Mouse (Mus musculus) kidney, embryonic 14.5 days (tissue): ENCODE measurements around the gene Mgat5b. TPM values are rescaled to one million over a fixed set of nuclear protein-coding genes. Genes with fewer than 3 reads are reported as not detected.

Experiments used
- ATAC-seq: fragments of 200-750 bp; cut with Nextera tagmentation; 2 replicates; pipeline ENCODE4 v1.8.0; 2017; ENCODE audit warnings: moderate number of reproducible peaks, mild to moderate bottlenecking, moderate TSS enrichment, moderate library complexity; ENCODE audit not compliant: low FRiP score, low TSS enrichment
- H3K27ac ChIP-seq: fragments of 300-500 bp; sonication (generic); 2 replicates; pipeline ENCODE4 v1.5.1; 2014; ENCODE audit warnings: low read depth, mild to moderate bottlenecking, low read length, moderate library complexity, mixed read lengths
- H3K27me3 ChIP-seq: fragments of 300-500 bp; sonication (generic); 2 replicates; pipeline ENCODE4 v1.6.1; 2014; ENCODE audit warnings: mild to moderate bottlenecking, low read length; ENCODE audit not compliant: control insufficient read depth, insufficient read depth
- H3K36me3 ChIP-seq: fragments of 300-500 bp; sonication (generic); 2 replicates; pipeline ENCODE4 v1.6.1; 2014; ENCODE audit warnings: low read length, mixed read lengths; ENCODE audit not compliant: control insufficient read depth, insufficient read depth
- H3K4me1 ChIP-seq: fragments of 300-500 bp; sonication (generic); 2 replicates; pipeline ENCODE4 v1.6.1; 2014; ENCODE audit warnings: low read length, mixed read lengths; ENCODE audit not compliant: control insufficient read depth, insufficient read depth
- H3K4me2 ChIP-seq: fragments of 300-500 bp; sonication (generic); replicated peaks from 2 replicates; pipeline ENCODE4 v1.6.1; 2014; ENCODE audit warnings: low read depth, mild to moderate bottlenecking, low read length
- H3K4me3 ChIP-seq: fragments of 300-500 bp; sonication (generic); 2 replicates; pipeline ENCODE4 v1.5.1; 2014; ENCODE audit warnings: mild to moderate bottlenecking, low read length
- H3K9ac ChIP-seq: fragments of 300-500 bp; sonication (generic); 2 replicates; pipeline ENCODE4 v1.6.1; 2014; ENCODE audit warnings: low read depth, mild to moderate bottlenecking, low read length, moderate library complexity
- H3K9me3 ChIP-seq: fragments of 300-500 bp; sonication (generic); 2 replicates; pipeline ENCODE4 v1.6.1; 2016; ENCODE audit warnings: low read length; ENCODE audit not compliant: control insufficient read depth
- WGBS: fragments of 180-500 bp; shearing (Covaris S2); extraction: QIAGEN DNeasy Blood & Tissue Kit; methylation state at CpG from one replicate; pipeline ENCODE4 v1.1.7; 2014; 5-methylcytosine and 5-hydroxymethylcytosine counted together
- polyA plus RNA-seq: library from polyadenylated mRNA; unstranded; fragments of >200 nt; fragmentation: Nextera tagmentation; extraction: Ambion mirVana; gene quantifications from 2 replicates; pipeline ENCODE4 v1.2.1, GENCODE M21; 2014

Mgat5b gene
- polyA plus RNA-seq, 1 experiment from 2014 or later: 0.23 TPM

- H3K27me3 ChIP-seq: no peaks in the 10 kb centered on the region
- H3K36me3 ChIP-seq: no peaks in the 10 kb centered on the region
- 0 out of 2 replicates have a peak, but pooled peaks cover 5% of the 10 kb centered on the region for H3K4me1 ChIP-seq
- H3K9me3 ChIP-seq: no peaks in the 10 kb centered on the region
- no peak overlapping the region for H3K4me3 ChIP-seq
- no peak overlapping the region for H3K27ac ChIP-seq
- WGBS: 44% methylated on average over 5 of the region's 5 CpGs
- no peak for ATAC-seq
- no peak overlapping the region for H3K9ac ChIP-seq
- no peak overlapping the region for H3K4me2 ChIP-seq
Observed at GRCm38 (mm10) chr11:116958601-116959000, 39.9 kb downstream of the Mgat5b start.

- ATAC-seq: no peak
- no peaks in the 10 kb centered on the region for H3K9me3 ChIP-seq
- no peak overlapping the region for H3K27ac ChIP-seq
- no peak overlapping the region for H3K9ac ChIP-seq
- H3K4me2 ChIP-seq: no peak overlapping the region
- no peaks in the 10 kb centered on the region for H3K27me3 ChIP-seq
- 51% methylated on average over 7 of the region's 7 CpGs for WGBS
- no peaks in the 10 kb centered on the region for H3K36me3 ChIP-seq
- H3K4me1 ChIP-seq: 0 out of 2 replicates have a peak, but pooled peaks cover 5% of the 10 kb centered on the region
- no peak overlapping the region for H3K4me3 ChIP-seq
Observed at GRCm38 (mm10) chr11:116965061-116965460, 46.4 kb downstream of the Mgat5b start.

GRCm38 (mm10) chr11:116965961-116966360 lies 47.3 kb downstream of the Mgat5b start:
- Histone ChIP-seq H3K4me1 (0 out of 2 replicates have a peak, but pooled peaks cover 5% of the 10 kb centered on the region), H3K27ac (no peak overlapping the region), H3K9ac (no peak overlapping the region), H3K36me3 (no peaks in the 10 kb centered on the region), H3K4me2 (no peak overlapping the region), H3K4me3 (no peak overlapping the region), H3K9me3 (no peaks in the 10 kb centered on the region), H3K27me3 (no peaks in the 10 kb centered on the region)
- no peak for ATAC-seq
- WGBS: 52% methylated on average over 2 of the region's 2 CpGs

GRCm38 (mm10) chr11:116968586-116968985 lies 49.9 kb downstream of the Mgat5b start:
- ATAC-seq: no peak
- H3K4me2 ChIP-seq: no peak overlapping the region
- H3K27ac ChIP-seq: no peak overlapping the region
- 0 out of 2 replicates have a peak, but pooled peaks cover 3% of the 10 kb centered on the region for H3K4me1 ChIP-seq
- no peaks in the 10 kb centered on the region for H3K36me3 ChIP-seq
- no peak overlapping the region for H3K9ac ChIP-seq
- H3K9me3 ChIP-seq: no peaks in the 10 kb centered on the region
- no peak overlapping the region for H3K4me3 ChIP-seq
- no peaks in the 10 kb centered on the region for H3K27me3 ChIP-seq
- 88% methylated on average over 9 of the region's 9 CpGs for WGBS

- Histone ChIP-seq H3K4me1 (0 out of 2 replicates have a peak, but pooled peaks cover 3% of the 10 kb centered on the region), H3K27ac (no peak overlapping the region), H3K27me3 (no peaks in the 10 kb centered on the region), H3K9me3 (no peaks in the 10 kb centered on the region), H3K4me2 (no peak overlapping the region), H3K36me3 (no peaks in the 10 kb centered on the region), H3K9ac (no peak overlapping the region), H3K4me3 (no peak overlapping the region)
- no peak for ATAC-seq
- 73% methylated on average over 11 of the region's 11 CpGs for WGBS
Observed at GRCm38 (mm10) chr11:116969498-116969897, 50.8 kb downstream of the Mgat5b start.

GRCm38 (mm10) chr11:116970847-116971246 lies 52.2 kb downstream of the Mgat5b start:
- Histone ChIP-seq H3K27ac (no peak overlapping the region), H3K4me3 (no peak overlapping the region), H3K4me1 (0 out of 2 replicates have a peak, but pooled peaks cover 3% of the 10 kb centered on the region), H3K4me2 (no peak overlapping the region), H3K9me3 (no peaks in the 10 kb centered on the region), H3K36me3 (no peaks in the 10 kb centered on the region), H3K27me3 (no peaks in the 10 kb centered on the region), H3K9ac (no peak overlapping the region)
- no peak for ATAC-seq
- 68% methylated on average over 4 of the region's 4 CpGs for WGBS

GRCm38 (mm10) chr11:116972828-116973227 lies 54.2 kb downstream of the Mgat5b start:
- no peak overlapping the region for H3K4me3 ChIP-seq
- ATAC-seq: no peak
- no peaks in the 10 kb centered on the region for H3K27me3 ChIP-seq
- no peak overlapping the region for H3K9ac ChIP-seq
- no peaks in the 10 kb centered on the region for H3K36me3 ChIP-seq
- WGBS: 60% methylated on average over 4 of the region's 4 CpGs
- 0 out of 2 replicates have a peak, but pooled peaks cover 3% of the 10 kb centered on the region for H3K4me1 ChIP-seq
- H3K9me3 ChIP-seq: no peaks in the 10 kb centered on the region
- H3K27ac ChIP-seq: no peak overlapping the region
- H3K4me2 ChIP-seq: no peak overlapping the region

GRCm38 (mm10) chr11:116973508-116973907 lies 54.8 kb downstream of the Mgat5b start:
- no peaks in the 10 kb centered on the region for H3K9me3 ChIP-seq
- WGBS: 96% methylated on average over 9 of the region's 9 CpGs
- no peak for ATAC-seq
- no peak overlapping the region for H3K27ac ChIP-seq
- no peak overlapping the region for H3K4me2 ChIP-seq
- no peak overlapping the region for H3K4me3 ChIP-seq
- no peaks in the 10 kb centered on the region for H3K27me3 ChIP-seq
- 0 out of 2 replicates have a peak, but pooled peaks cover 3% of the 10 kb centered on the region for H3K4me1 ChIP-seq
- H3K9ac ChIP-seq: no peak overlapping the region
- no peaks in the 10 kb centered on the region for H3K36me3 ChIP-seq

- Histone ChIP-seq H3K4me3 (no peak overlapping the region), H3K27ac (no peak overlapping the region), H3K4me1 (0 out of 2 replicates have a peak, but pooled peaks cover 3% of the 10 kb centered on the region), H3K4me2 (no peak overlapping the region), H3K27me3 (no peaks in the 10 kb centered on the region), H3K9me3 (no peaks in the 10 kb centered on the region), H3K9ac (no peak overlapping the region), H3K36me3 (no peaks in the 10 kb centered on the region)
- WGBS: 82% methylated on average over 7 of the region's 7 CpGs
- ATAC-seq: no peak
Observed at GRCm38 (mm10) chr11:116974341-116974740, 55.7 kb downstream of the Mgat5b start.
